Mouse (Mus musculus) E14TG2a.4 (cell line): ENCODE results near the gene Hist1h2ak.

Source experiments
- CTCF ChIP-seq: conservative IDR thresholded peaks from 2 replicates; pipeline ENCODE4 v1.5.1; 2014; ENCODE audit warnings: low read length
- NANOG ChIP-seq: IDR thresholded peaks from 2 replicates; pipeline ENCODE4 v1.6.1; 2014; ENCODE audit warnings: borderline replicate concordance, low read length, mixed read lengths
- POU5F1 ChIP-seq: IDR thresholded peaks from 2 replicates; pipeline ENCODE4 v1.6.1; 2014; ENCODE audit warnings: low read length, borderline replicate concordance

GRCm38 (mm10) chr13:21751827-21752226, 1.8 kb downstream of the Hist1h2ak start:
- TF ChIP-seq CTCF (no peak), NANOG (no peak), POU5F1 (no peak)
